Mouse (Mus musculus) lung, embryonic 14.5 days (tissue): Measurements from ENCODE around the gene Sbk1. TPM values are rescaled to one million over a fixed set of nuclear protein-coding genes. Genes with fewer than 3 reads are reported as not detected.

Source experiments
- ATAC-seq: fragments of 200-750 bp; cut with Nextera tagmentation; 2 replicates; pipeline ENCODE4 v1.8.0; 2017; ENCODE audit warnings: mild to moderate bottlenecking, moderate TSS enrichment, moderate library complexity; ENCODE audit not compliant: insufficient read depth
- DNase-seq: peaks from one replicate; pipeline ENCODE4 v3.0.0-alpha.2; 2015
- H3K27ac ChIP-seq: fragments of 300-500 bp; sonication (generic); 2 replicates; pipeline ENCODE4 v1.5.1; 2014; ENCODE audit warnings: low read depth, mild to moderate bottlenecking, moderate library complexity
- H3K27me3 ChIP-seq: fragments of 300-500 bp; sonication (generic); 2 replicates; pipeline ENCODE4 v1.6.1; 2014; ENCODE audit warnings: low read length, control low read depth; ENCODE audit not compliant: insufficient read depth
- H3K36me3 ChIP-seq: fragments of 300-500 bp; sonication (generic); 2 replicates; pipeline ENCODE4 v1.6.1; 2014; ENCODE audit warnings: control low read depth; ENCODE audit not compliant: insufficient read depth
- H3K4me1 ChIP-seq: fragments of 300-500 bp; sonication (generic); 2 replicates; pipeline ENCODE4 v1.6.1; 2014; ENCODE audit warnings: antibody characterized with exemption, control low read depth; ENCODE audit not compliant: insufficient read depth
- H3K4me2 ChIP-seq: fragments of 300-500 bp; sonication (generic); 2 replicates; pipeline ENCODE4 v1.6.1; 2014; ENCODE audit warnings: mild to moderate bottlenecking
- H3K4me3 ChIP-seq: fragments of 300-500 bp; sonication (generic); 2 replicates; pipeline ENCODE4 v1.5.1; 2014; ENCODE audit warnings: low read depth, low read length
- H3K9ac ChIP-seq: fragments of 300-500 bp; sonication (generic); 2 replicates; pipeline ENCODE4 v1.6.1; 2014
- H3K9me3 ChIP-seq: fragments of 300-500 bp; sonication (generic); 2 replicates; pipeline ENCODE4 v1.6.1; 2016; ENCODE audit warnings: low read depth, low read length, control low read depth
- CTCF ChIP-seq: IDR thresholded peaks from 2 replicates; pipeline ENCODE4 v1.5.1; 2016; ENCODE audit warnings: antibody characterized with exemption, low read depth
- WGBS: fragments of 180-500 bp; shearing (Covaris S2); extraction: QIAGEN DNeasy Blood & Tissue Kit; methylation state at CpG from one replicate; pipeline ENCODE4 v1.1.7; 2014; 5-methylcytosine and 5-hydroxymethylcytosine counted together
- polyA plus RNA-seq: library from polyadenylated mRNA; unstranded; fragments of >200 nt; fragmentation: Nextera tagmentation; extraction: Ambion mirVana; gene quantifications from 2 replicates; pipeline ENCODE4 v1.2.1, GENCODE M21; 2014

Gene Sbk1
- polyA plus RNA-seq, 1 experiment from 2014 or later = 57.0 TPM

- Histone ChIP-seq H3K27me3 (no peaks in the 10 kb centered on the region), H3K4me3 (no peak overlapping the region)
- TF ChIP-seq CTCF = no peak
Observed at GRCm38 (mm10) chr7:126329907-126330645, 57.7 kb downstream of the Sbk1 start.

GRCm38 (mm10) chr7:126330693-126331092 lies 58.3 kb downstream of the Sbk1 start:
- DNase-seq (no peak), ATAC-seq (no peak)
- H3K27me3 ChIP-seq = no peaks in the 10 kb centered on the region
- H3K9me3 ChIP-seq = no peaks in the 10 kb centered on the region
- no peak overlapping the region for H3K27ac ChIP-seq
- no peak overlapping the region for H3K9ac ChIP-seq
- H3K36me3 ChIP-seq = no peaks in the 10 kb centered on the region
- WGBS = 30% methylated on average over 2 of the region's 2 CpGs
- no peaks in the 10 kb centered on the region for H3K4me1 ChIP-seq
- TF ChIP-seq CTCF = no peak
- no peak overlapping the region for H3K4me2 ChIP-seq
- no peak overlapping the region for H3K4me3 ChIP-seq

More at GRCm38 (mm10) chr7:126329907-126330645, 57.7 kb downstream of the Sbk1 start:
- WGBS = 79% methylated on average over 9 of the region's 9 CpGs
- no peaks in the 10 kb centered on the region for H3K36me3 ChIP-seq
- H3K4me2 ChIP-seq = no peak overlapping the region
- no peak overlapping the region for H3K9ac ChIP-seq
- no peaks in the 10 kb centered on the region for H3K4me1 ChIP-seq
- H3K9me3 ChIP-seq = no peaks in the 10 kb centered on the region
- H3K27ac ChIP-seq = no peak overlapping the region
- no peak for DNase-seq
- ATAC-seq = no peak

GRCm38 (mm10) chr7:126332691-126333090 lies 60.3 kb downstream of the Sbk1 start:
- ATAC-seq (no peak), DNase-seq (no peak)
- Histone ChIP-seq H3K27me3 (no peaks in the 10 kb centered on the region), H3K4me2 (no peak overlapping the region), H3K9ac (no peak overlapping the region), H3K36me3 (no peaks in the 10 kb centered on the region), H3K27ac (no peak overlapping the region), H3K4me3 (no peak overlapping the region), H3K9me3 (no peaks in the 10 kb centered on the region), H3K4me1 (no peaks in the 10 kb centered on the region)
- 53% methylated on average over 3 of the region's 3 CpGs for WGBS
- peak; percentile 28 for TF ChIP-seq CTCF

- no peaks in the 10 kb centered on the region for H3K4me1 ChIP-seq
- H3K9me3 ChIP-seq = no peaks in the 10 kb centered on the region
- WGBS = 90% methylated on average over 1 of the region's 1 CpGs
- H3K36me3 ChIP-seq = no peaks in the 10 kb centered on the region
- ATAC-seq (no peak), DNase-seq (no peak)
- H3K27me3 ChIP-seq = no peaks in the 10 kb centered on the region
- peak; percentile 38 for TF ChIP-seq CTCF
- no peak overlapping the region for H3K4me2 ChIP-seq
- no peak overlapping the region for H3K27ac ChIP-seq
- H3K4me3 ChIP-seq = no peak overlapping the region
- H3K9ac ChIP-seq = no peak overlapping the region
Observed at GRCm38 (mm10) chr7:126335556-126335955, 63.1 kb downstream of the Sbk1 start.

- Histone ChIP-seq H3K36me3 (no peaks in the 10 kb centered on the region), H3K4me1 (no peaks in the 10 kb centered on the region), H3K9ac (no peak overlapping the region), H3K4me2 (no peak overlapping the region), H3K27me3 (no peaks in the 10 kb centered on the region), H3K9me3 (no peaks in the 10 kb centered on the region), H3K27ac (no peak overlapping the region), H3K4me3 (no peak overlapping the region)
- ATAC-seq = no peak
- no peak for DNase-seq
- 69% methylated on average over 8 of the region's 8 CpGs for WGBS
- TF ChIP-seq CTCF = no peak
Observed at GRCm38 (mm10) chr7:126338906-126339305, 66.5 kb downstream of the Sbk1 start.

GRCm38 (mm10) chr7:126339521-126339971 lies 67.1 kb downstream of the Sbk1 start:
- H3K27me3 ChIP-seq = no peaks in the 10 kb centered on the region
- ATAC-seq (no peak), DNase-seq (no peak)
- H3K4me3 ChIP-seq = no peak overlapping the region
- no peak for TF ChIP-seq CTCF
- no peak overlapping the region for H3K27ac ChIP-seq
- WGBS = 69% methylated on average over 8 of the region's 8 CpGs
- H3K36me3 ChIP-seq = no peaks in the 10 kb centered on the region
- no peak overlapping the region for H3K9ac ChIP-seq
- no peak overlapping the region for H3K4me2 ChIP-seq
- H3K9me3 ChIP-seq = no peaks in the 10 kb centered on the region
- no peaks in the 10 kb centered on the region for H3K4me1 ChIP-seq

GRCm38 (mm10) chr7:126340206-126340618 lies 67.8 kb downstream of the Sbk1 start:
- WGBS = 65% methylated on average over 6 of the region's 6 CpGs
- Histone ChIP-seq H3K4me3 (no peak overlapping the region), H3K9me3 (no peaks in the 10 kb centered on the region), H3K36me3 (no peaks in the 10 kb centered on the region), H3K4me2 (no peak overlapping the region), H3K9ac (no peak overlapping the region), H3K4me1 (no peaks in the 10 kb centered on the region), H3K27ac (no peak overlapping the region), H3K27me3 (no peaks in the 10 kb centered on the region)
- ATAC-seq (no peak), DNase-seq (no peak)
- TF ChIP-seq CTCF = no peak

GRCm38 (mm10) chr7:126340896-126341295 lies 68.5 kb downstream of the Sbk1 start:
- Histone ChIP-seq H3K27ac (no peak overlapping the region), H3K9me3 (no peaks in the 10 kb centered on the region), H3K4me2 (no peak overlapping the region), H3K4me3 (no peak overlapping the region), H3K36me3 (no peaks in the 10 kb centered on the region), H3K4me1 (no peaks in the 10 kb centered on the region), H3K9ac (no peak overlapping the region), H3K27me3 (no peaks in the 10 kb centered on the region)
- DNase-seq (no peak), ATAC-seq (no peak)
- no peak for TF ChIP-seq CTCF
- WGBS = 37% methylated on average over 6 of the region's 6 CpGs

Other genes starting within 250 kb of the Sbk1 start
- gene Gsg1l, start 190.2 kb upstream of the Sbk1 start, polyA plus RNA-seq = 3.2 and 3.3 TPM in 2 replicates
- gene Xpo6, start 72.1 kb upstream of the Sbk1 start, polyA plus RNA-seq = 61.9 and 67.5 TPM in 2 replicates
- gene Lat, start 97.0 kb downstream of the Sbk1 start, polyA plus RNA-seq = 1.7 and 2.8 TPM in 2 replicates
- gene Spns1, start 104.8 kb downstream of the Sbk1 start, polyA plus RNA-seq = 41.7 and 46.0 TPM in 2 replicates
- 3.6 and 4.3 TPM in 2 replicates for gene Nfatc2ip, start 124.1 kb downstream of the Sbk1 start, polyA plus RNA-seq
- not detected in 2 replicates for gene Cd19, start 142.3 kb downstream of the Sbk1 start, polyA plus RNA-seq
- 33.8 and 34.5 TPM in 2 replicates for gene Rabep2, start 156.1 kb downstream of the Sbk1 start, polyA plus RNA-seq
- gene Atp2a1, start 190.5 kb downstream of the Sbk1 start, polyA plus RNA-seq = 0.32 TPM in 1 of 2 replicates, not detected in the other
- gene Sh2b1, start 202.8 kb downstream of the Sbk1 start, polyA plus RNA-seq = 42.0 and 46.5 TPM in 2 replicates
- 126 and 128 TPM in 2 replicates for gene Tufm, start 214.7 kb downstream of the Sbk1 start, polyA plus RNA-seq
- gene Atxn2l, start 230.8 kb downstream of the Sbk1 start, polyA plus RNA-seq = 57.0 and 61.9 TPM in 2 replicates